Mouse (Mus musculus): Measurements from ENCODE around the gene Cog5. TPM values are rescaled to one million over a fixed set of nuclear protein-coding genes. Genes with fewer than 3 reads are reported as not detected.

Gene Cog5
- polyA plus RNA-seq, 1 experiment from 2014 or later, result 35.6 TPM

GRCm38 (mm10) chr12:31913614-31914013 lies 258.9 kb downstream of the Cog5 start:
- Histone ChIP-seq H3K27ac (replicated peaks; ENCODE audit: low read depth, low read length) (no peak overlapping the region), H3K4me1 (ENCODE audit: control insufficient read depth, insufficient read depth, low read length) (no peaks in the 10 kb centered on the region), H3K36me3 (ENCODE audit: control insufficient read depth, insufficient read depth, low read length) (no peaks in the 10 kb centered on the region), H3K27me3 (ENCODE audit: control insufficient read depth, insufficient read depth, low read length) (no peaks in the 10 kb centered on the region), H3K9me3 (ENCODE audit: control insufficient read depth, low read length) (no peaks in the 10 kb centered on the region), H3K4me3 (replicated peaks; ENCODE audit: low read depth, low read length) (no peak overlapping the region), H3K9ac (replicated peaks; ENCODE audit: low read length) (no peak overlapping the region), H3K4me2 (ENCODE audit: low read length) (no peak overlapping the region)
- no peak for ATAC-seq (ENCODE audit: low FRiP score, low TSS enrichment)
- WGBS, result 84% methylated on average over 4 of the region's 4 CpGs
- no peak for DNase-seq

DNA sequence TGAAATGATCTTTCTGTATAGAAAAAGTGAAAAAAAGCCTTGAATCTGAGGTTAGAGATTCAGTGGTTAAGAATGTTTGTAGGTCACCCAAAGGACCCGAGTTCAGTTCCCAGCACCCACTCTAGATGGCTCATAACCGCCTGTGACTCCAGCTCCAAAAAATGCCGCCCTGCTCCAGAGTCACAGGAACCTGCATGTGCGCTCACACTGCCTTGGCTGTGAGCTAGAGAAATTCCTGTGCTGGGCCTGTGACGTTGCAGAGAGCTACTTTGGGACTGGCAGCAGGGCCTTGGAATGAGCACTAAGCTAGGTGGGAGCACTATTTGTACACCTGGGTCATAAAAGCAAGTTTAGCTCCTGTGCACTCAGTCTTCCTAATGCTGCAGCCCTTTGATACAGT lies 262.0 kb downstream of the Cog5 start:
- 94% methylated on average over 5 of the region's 5 CpGs for WGBS
- Histone ChIP-seq H3K27me3 (ENCODE audit: control insufficient read depth, insufficient read depth, low read length) (no peaks in the 10 kb centered on the region), H3K9ac (replicated peaks; ENCODE audit: low read length) (no peak overlapping the region), H3K4me2 (ENCODE audit: low read length) (no peak overlapping the region), H3K36me3 (ENCODE audit: control insufficient read depth, insufficient read depth, low read length) (no peaks in the 10 kb centered on the region; the same call in 1 of the 2 replicates), H3K4me1 (ENCODE audit: control insufficient read depth, insufficient read depth, low read length) (no peaks in the 10 kb centered on the region), H3K27ac (replicated peaks; ENCODE audit: low read depth, low read length) (no peak overlapping the region), H3K9me3 (ENCODE audit: control insufficient read depth, low read length) (no peaks in the 10 kb centered on the region), H3K4me3 (replicated peaks; ENCODE audit: low read depth, low read length) (no peak overlapping the region)
- DNase-seq (no peak), ATAC-seq (ENCODE audit: low FRiP score, low TSS enrichment) (no peak)

- ATAC-seq (ENCODE audit: low FRiP score, low TSS enrichment) (no peak), DNase-seq (no peak)
- WGBS, result 87% methylated on average over 5 of the region's 5 CpGs
- Histone ChIP-seq H3K9ac (replicated peaks; ENCODE audit: low read length) (no peak overlapping the region), H3K9me3 (ENCODE audit: control insufficient read depth, low read length) (no peaks in the 10 kb centered on the region), H3K27me3 (ENCODE audit: control insufficient read depth, insufficient read depth, low read length) (no peaks in the 10 kb centered on the region), H3K4me2 (ENCODE audit: low read length) (no peak overlapping the region), H3K4me1 (ENCODE audit: control insufficient read depth, insufficient read depth, low read length) (no peaks in the 10 kb centered on the region), H3K36me3 (ENCODE audit: control insufficient read depth, insufficient read depth, low read length) (no peaks in the 10 kb centered on the region; the same call in 1 of the 2 replicates), H3K4me3 (replicated peaks; ENCODE audit: low read depth, low read length) (no peak overlapping the region), H3K27ac (replicated peaks; ENCODE audit: low read depth, low read length) (no peak overlapping the region)
Observed at GRCm38 (mm10) chr12:31917245-31917644, 262.6 kb downstream of the Cog5 start.

GRCm38 (mm10) chr12:31920464-31921405 lies 266.1 kb downstream of the Cog5 start:
- H3K4me2 ChIP-seq (ENCODE audit: low read length), result no peak overlapping the region
- H3K9me3 ChIP-seq (ENCODE audit: control insufficient read depth, low read length), result no peaks in the 10 kb centered on the region
- peaks cover 13% of the 10 kb centered on the region for H3K36me3 ChIP-seq (ENCODE audit: control insufficient read depth, insufficient read depth, low read length)
- WGBS, result 85% methylated on average over 18 of the region's 18 CpGs
- H3K27ac ChIP-seq (replicated peaks; ENCODE audit: low read depth, low read length), result no peak overlapping the region
- no peak for ATAC-seq (ENCODE audit: low FRiP score, low TSS enrichment)
- H3K27me3 ChIP-seq (ENCODE audit: control insufficient read depth, insufficient read depth, low read length), result no peaks in the 10 kb centered on the region
- no peak overlapping the region for H3K4me3 ChIP-seq (replicated peaks; ENCODE audit: low read depth, low read length)
- DNase-seq, result no peak
- no peaks in the 10 kb centered on the region for H3K4me1 ChIP-seq (ENCODE audit: control insufficient read depth, insufficient read depth, low read length)
- no peak overlapping the region for H3K9ac ChIP-seq (replicated peaks; ENCODE audit: low read length)

GRCm38 (mm10) chr12:31924135-31924534 lies 269.5 kb downstream of the Cog5 start:
- ATAC-seq (ENCODE audit: low FRiP score, low TSS enrichment) (no peak), DNase-seq (no peak)
- Histone ChIP-seq H3K9ac (replicated peaks; ENCODE audit: low read length) (no peak overlapping the region), H3K27ac (replicated peaks; ENCODE audit: low read depth, low read length) (no peak overlapping the region), H3K27me3 (ENCODE audit: control insufficient read depth, insufficient read depth, low read length) (no peaks in the 10 kb centered on the region), H3K4me3 (replicated peaks; ENCODE audit: low read depth, low read length) (no peak overlapping the region), H3K9me3 (ENCODE audit: control insufficient read depth, low read length) (no peaks in the 10 kb centered on the region), H3K36me3 (ENCODE audit: control insufficient read depth, insufficient read depth, low read length) (peaks cover 39% of the 10 kb centered on the region), H3K4me1 (ENCODE audit: control insufficient read depth, insufficient read depth, low read length) (no peaks in the 10 kb centered on the region), H3K4me2 (ENCODE audit: low read length) (no peak overlapping the region)
- WGBS, result 80% methylated on average over 3 of the region's 3 CpGs

- Histone ChIP-seq H3K27ac (replicated peaks; ENCODE audit: low read depth, low read length) (no peak overlapping the region), H3K9me3 (ENCODE audit: control insufficient read depth, low read length) (no peaks in the 10 kb centered on the region), H3K4me1 (ENCODE audit: control insufficient read depth, insufficient read depth, low read length) (no peaks in the 10 kb centered on the region), H3K9ac (replicated peaks; ENCODE audit: low read length) (no peak overlapping the region), H3K36me3 (ENCODE audit: control insufficient read depth, insufficient read depth, low read length) (peaks cover 48% of the 10 kb centered on the region), H3K4me2 (ENCODE audit: low read length) (no peak overlapping the region), H3K4me3 (replicated peaks; ENCODE audit: low read depth, low read length) (no peak overlapping the region), H3K27me3 (ENCODE audit: control insufficient read depth, insufficient read depth, low read length) (no peaks in the 10 kb centered on the region)
- WGBS, result 94% methylated on average over 6 of the region's 6 CpGs
- no peak for ATAC-seq (ENCODE audit: low FRiP score, low TSS enrichment)
- no peak for DNase-seq
Observed at GRCm38 (mm10) chr12:31925343-31925742, 270.7 kb downstream of the Cog5 start.

GRCm38 (mm10) chr12:31926661-31927061 lies 272.0 kb downstream of the Cog5 start:
- peak; percentile 85 for DNase-seq

DNA sequence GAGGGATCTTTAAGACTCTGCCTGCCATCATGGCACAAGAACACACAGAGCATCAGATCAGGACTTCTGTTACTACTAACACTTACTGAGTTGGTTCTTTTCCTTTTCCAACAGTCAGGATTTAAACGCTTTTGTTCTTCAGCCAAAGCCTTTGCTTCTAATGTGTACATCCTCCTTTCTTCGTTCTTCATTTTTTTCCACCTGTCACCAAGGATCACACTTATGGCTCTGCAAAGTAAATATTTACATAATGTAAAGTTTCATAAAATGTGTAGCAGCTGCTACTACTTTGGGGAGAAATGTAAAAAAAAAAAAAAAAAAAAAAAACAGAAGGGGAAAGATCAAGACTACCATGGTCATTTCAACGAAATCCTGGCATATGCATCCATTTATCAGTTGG lies 273.8 kb downstream of the Cog5 start:
- Histone ChIP-seq H3K4me3 (replicated peaks; ENCODE audit: low read depth, low read length) (no peak overlapping the region), H3K9ac (replicated peaks; ENCODE audit: low read length) (no peak overlapping the region), H3K4me2 (ENCODE audit: low read length) (no peak overlapping the region), H3K27ac (replicated peaks; ENCODE audit: low read depth, low read length) (no peak overlapping the region), H3K27me3 (ENCODE audit: control insufficient read depth, insufficient read depth, low read length) (no peaks in the 10 kb centered on the region), H3K4me1 (ENCODE audit: control insufficient read depth, insufficient read depth, low read length) (no peaks in the 10 kb centered on the region), H3K9me3 (ENCODE audit: control insufficient read depth, low read length) (no peaks in the 10 kb centered on the region), H3K36me3 (ENCODE audit: control insufficient read depth, insufficient read depth, low read length) (peaks cover 72% of the 10 kb centered on the region)
- 87% methylated on average over 3 of the region's 3 CpGs for WGBS
- DNase-seq (no peak), ATAC-seq (ENCODE audit: low FRiP score, low TSS enrichment) (no peak)

More at GRCm38 (mm10) chr12:31926661-31927061, 272.0 kb downstream of the Cog5 start:
- no peak overlapping the region for H3K27ac ChIP-seq (replicated peaks; ENCODE audit: low read depth, low read length)
- H3K4me3 ChIP-seq (replicated peaks; ENCODE audit: low read depth, low read length), result no peak overlapping the region
- no peaks in the 10 kb centered on the region for H3K9me3 ChIP-seq (ENCODE audit: control insufficient read depth, low read length)
- H3K4me2 ChIP-seq (ENCODE audit: low read length), result no peak overlapping the region
- peaks cover 61% of the 10 kb centered on the region for H3K36me3 ChIP-seq (ENCODE audit: control insufficient read depth, insufficient read depth, low read length)
- no peak overlapping the region for H3K9ac ChIP-seq (replicated peaks; ENCODE audit: low read length)
- peak; percentile 82 for ATAC-seq (ENCODE audit: low FRiP score, low TSS enrichment)
- 54% methylated on average over 4 of the region's 4 CpGs for WGBS
- no peaks in the 10 kb centered on the region for H3K4me1 ChIP-seq (ENCODE audit: control insufficient read depth, insufficient read depth, low read length)
- no peaks in the 10 kb centered on the region for H3K27me3 ChIP-seq (ENCODE audit: control insufficient read depth, insufficient read depth, low read length)

- peaks cover 83% of the 10 kb centered on the region for H3K36me3 ChIP-seq (ENCODE audit: control insufficient read depth, insufficient read depth, low read length)
- H3K4me1 ChIP-seq (ENCODE audit: control insufficient read depth, insufficient read depth, low read length), result no peaks in the 10 kb centered on the region
- no peak overlapping the region for H3K4me2 ChIP-seq (ENCODE audit: low read length)
- H3K9me3 ChIP-seq (ENCODE audit: control insufficient read depth, low read length), result no peaks in the 10 kb centered on the region
- no peak overlapping the region for H3K27ac ChIP-seq (replicated peaks; ENCODE audit: low read depth, low read length)
- H3K27me3 ChIP-seq (ENCODE audit: control insufficient read depth, insufficient read depth, low read length), result no peaks in the 10 kb centered on the region
- H3K4me3 ChIP-seq (replicated peaks; ENCODE audit: low read depth, low read length), result no peak overlapping the region
- H3K9ac ChIP-seq (replicated peaks; ENCODE audit: low read length), result no peak overlapping the region
- ATAC-seq (ENCODE audit: low FRiP score, low TSS enrichment), result no peak
- WGBS, result 98% methylated on average over 3 of the region's 3 CpGs
- peak; percentile 49 for DNase-seq
Observed at GRCm38 (mm10) chr12:31931818-31932217, 277.1 kb downstream of the Cog5 start.
